Mouse (Mus musculus): ENCODE results near the gene Tmem150b. TPM values are rescaled to one million over a fixed set of nuclear protein-coding genes. Genes with fewer than 3 reads are reported as not detected.

Tmem150b gene
- polyA plus RNA-seq, 1 experiment: 0.04 TPM

DNA sequence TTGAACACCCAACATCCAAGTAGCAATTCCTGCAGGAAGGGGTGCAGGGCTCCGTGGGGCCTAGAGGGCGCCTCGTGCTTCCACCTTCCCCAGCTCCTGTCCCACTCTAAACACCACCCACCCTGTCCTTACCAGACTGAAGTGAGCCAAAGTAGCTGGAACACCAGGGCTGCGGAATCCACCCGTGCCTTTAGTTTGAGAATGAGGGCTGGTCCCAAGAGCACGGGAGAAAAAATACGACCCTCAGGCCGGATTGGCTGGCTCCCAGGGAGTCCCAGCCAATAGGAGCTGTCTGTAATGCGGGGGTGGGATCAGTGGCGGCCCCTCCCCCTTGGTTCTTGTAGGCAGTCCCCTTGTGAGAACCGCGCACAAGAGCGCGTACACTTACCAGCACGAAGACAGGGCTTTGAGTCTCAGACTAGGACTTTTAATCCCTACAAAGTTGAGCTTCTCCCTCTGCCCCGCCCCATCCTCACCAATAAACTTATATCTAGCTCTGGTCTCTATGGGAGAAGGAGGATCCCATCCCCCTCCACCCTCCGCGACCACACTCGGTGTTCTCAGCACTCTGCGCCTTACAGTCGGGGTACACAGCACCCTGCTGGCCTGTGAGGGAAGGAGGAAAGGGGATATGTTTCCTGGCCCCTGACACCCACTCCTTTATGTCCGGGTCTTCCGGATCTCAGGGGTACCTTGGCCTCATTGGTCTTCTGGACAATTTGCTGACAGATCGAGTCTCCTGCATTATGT lies 27.9 kb upstream of the Tmem150b start, which contains the start of gene Cox6b2:
Gene Cox6b2 (minus strand): TSS at position 274 of the 750 bp plus-strand sequence.
- TF ChIP-seq E2F4 (IDR thresholded peaks at IDR 0.05; ENCODE audit: insufficient read depth): no peak
- TF ChIP-seq TCF3 (IDR thresholded peaks at IDR 0.05; ENCODE audit: insufficient read length, low read depth): no peak
- TF ChIP-seq REST (IDR thresholded peaks at IDR 0.05; ENCODE audit: insufficient read depth, insufficient read length): no peak
- TF ChIP-seq CEBPB (IDR thresholded peaks at IDR 0.05; ENCODE audit: insufficient read depth, poor library complexity, severe bottlenecking): no peak
- TF ChIP-seq SRF (IDR thresholded peaks at IDR 0.05; ENCODE audit: control insufficient read depth, insufficient read length, low read depth): no peak
- TF ChIP-seq MYOG (IDR thresholded peaks at IDR 0.05; ENCODE audit: control insufficient read depth in 1 of 3, insufficient read depth in 1 of 3, insufficient read length in 2 of 3, low read depth in 2 of 3): no peak
- TF ChIP-seq POLR2AphosphoS2 (IDR thresholded peaks at IDR 0.05; ENCODE audit: insufficient read length, low read depth): no peak
- no peak for TF ChIP-seq MYOD1 (IDR thresholded peaks at IDR 0.05; ENCODE audit: control insufficient read depth in 1 of 3, insufficient read length in 2 of 3, low read depth in 2 of 3)
- no peak for TF ChIP-seq POLR2A (IDR thresholded peaks at IDR 0.05; ENCODE audit: insufficient read length, low read depth)
- TF ChIP-seq USF1 (IDR thresholded peaks at IDR 0.05; ENCODE audit: low read depth): no peak
- no peak for TF ChIP-seq TCF12 (IDR thresholded peaks at IDR 0.05; ENCODE audit: insufficient read depth, poor library complexity, severe bottlenecking)
- no peak for TF ChIP-seq MAX (IDR thresholded peaks at IDR 0.05; ENCODE audit: low read depth)
- H3K4me3 ChIP-seq: no peak within 1 kb of the TSS

DNA sequence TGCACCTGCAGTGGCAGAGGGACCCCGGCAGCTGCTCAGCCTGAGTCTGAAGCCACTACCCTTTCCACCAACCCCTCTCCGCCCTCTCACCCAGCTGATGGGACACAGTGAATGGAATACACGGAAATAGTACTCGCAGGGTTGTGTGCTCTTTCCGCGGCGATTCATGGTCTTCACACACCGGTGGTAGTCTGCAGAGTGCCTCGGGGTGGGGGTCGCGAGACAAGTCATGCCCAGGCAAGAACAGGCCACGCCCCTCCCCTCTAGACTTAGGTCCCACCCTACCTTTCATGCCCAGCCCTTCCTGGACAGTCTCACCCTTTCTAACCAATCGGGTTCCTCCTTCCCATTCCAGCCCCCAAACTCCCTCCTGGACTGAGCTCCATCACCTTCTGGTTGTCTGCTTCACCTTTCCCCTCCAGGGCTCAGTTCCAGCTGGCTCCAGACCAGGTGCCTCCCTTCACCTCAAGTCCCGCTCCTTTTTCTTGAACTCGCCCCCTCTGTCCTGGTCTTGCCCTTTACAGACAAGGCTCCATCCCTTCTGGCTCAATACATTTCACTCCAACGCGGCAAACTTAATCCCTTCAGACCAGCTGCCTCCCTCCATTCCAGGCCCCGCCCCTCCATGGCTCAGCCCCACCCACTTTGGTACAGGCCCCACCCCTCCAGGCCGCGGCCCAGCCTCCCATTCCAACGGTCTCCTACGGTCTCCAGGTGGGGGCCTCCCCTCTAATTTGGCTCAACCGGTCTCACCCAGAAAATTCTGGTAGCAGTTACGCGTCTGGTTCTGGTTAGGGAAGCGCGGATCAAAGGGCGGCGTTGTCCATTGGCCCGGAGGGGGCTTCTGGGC lies 27.1 kb upstream of the Tmem150b start:
- Histone ChIP-seq H3K4me2 (ENCODE audit: low read depth) (no peak overlapping the region), H3K79me2 (ENCODE audit: control insufficient read depth, insufficient read depth) (no peaks in the 10 kb centered on the region), H3K27me3 (ENCODE audit: control insufficient read depth, insufficient read depth, insufficient read length) (no peaks in the 10 kb centered on the region), H3K36me3 (ENCODE audit: control insufficient read depth, insufficient read depth) (no peaks in the 10 kb centered on the region), H3K4me3 (no peak overlapping the region), H3ac (ENCODE audit: control insufficient read depth, insufficient read length) (no peak overlapping the region)
- TF ChIP-seq TCF3 (IDR thresholded peaks at IDR 0.05; ENCODE audit: insufficient read length, low read depth): no peak
- TF ChIP-seq MYOD1 (IDR thresholded peaks at IDR 0.05; ENCODE audit: control insufficient read depth in 1 of 3, insufficient read length in 2 of 3, low read depth in 2 of 3): no peak
- TF ChIP-seq E2F4 (IDR thresholded peaks at IDR 0.05; ENCODE audit: insufficient read depth): no peak
- TF ChIP-seq MYOG (IDR thresholded peaks at IDR 0.05; ENCODE audit: control insufficient read depth in 1 of 3, insufficient read depth in 1 of 3, insufficient read length in 2 of 3, low read depth in 2 of 3): no peak
- no peak for TF ChIP-seq POLR2AphosphoS2 (IDR thresholded peaks at IDR 0.05; ENCODE audit: insufficient read length, low read depth)
- TF ChIP-seq USF1 (IDR thresholded peaks at IDR 0.05; ENCODE audit: low read depth): no peak

More for the DNA sequence above, 27.9 kb upstream of the Tmem150b start, which contains the start of gene Cox6b2:
- H3K27me3 ChIP-seq (ENCODE audit: control insufficient read depth, insufficient read depth, insufficient read length): no peaks in the 10 kb centered on the region
- no peak within 1 kb of the TSS for H3K4me2 ChIP-seq (ENCODE audit: low read depth)
- no peak within 1 kb of the TSS for H3ac ChIP-seq (ENCODE audit: control insufficient read depth, insufficient read length)
- no peaks in the 10 kb centered on the region for H3K36me3 ChIP-seq (ENCODE audit: control insufficient read depth, insufficient read depth)
- H3K79me2 ChIP-seq (ENCODE audit: control insufficient read depth, insufficient read depth): no peaks in the 10 kb centered on the region

DNA sequence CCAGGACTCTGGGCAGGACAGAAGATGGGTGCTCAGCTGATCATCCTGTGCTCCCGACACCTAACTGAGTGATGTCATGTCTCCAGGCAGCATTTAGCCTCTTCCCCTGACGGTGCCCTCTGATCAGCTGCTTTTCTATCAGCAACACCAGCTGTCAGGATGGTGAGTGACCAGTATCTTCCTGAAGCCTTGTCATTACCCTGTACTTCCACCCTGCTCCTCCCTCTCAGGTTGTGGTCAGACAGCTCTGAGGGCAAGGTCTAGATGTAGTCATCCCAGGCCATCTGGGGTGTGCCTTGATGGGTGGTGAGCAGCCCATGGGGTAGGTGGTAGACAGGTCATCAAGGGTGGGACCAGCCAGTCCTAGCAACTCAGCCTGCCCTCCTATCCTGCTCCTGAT lies 24.1 kb upstream of the Tmem150b start:
- Histone ChIP-seq H3K79me2 (ENCODE audit: control insufficient read depth, insufficient read depth) (no peaks in the 10 kb centered on the region), H3ac (ENCODE audit: control insufficient read depth, insufficient read length) (no peak overlapping the region), H3K4me3 (no peak overlapping the region), H3K27me3 (ENCODE audit: control insufficient read depth, insufficient read depth, insufficient read length) (no peaks in the 10 kb centered on the region), H3K36me3 (ENCODE audit: control insufficient read depth, insufficient read depth) (no peaks in the 10 kb centered on the region), H3K4me2 (ENCODE audit: low read depth) (no peak overlapping the region)
- TF ChIP-seq SRF (IDR thresholded peaks at IDR 0.05; ENCODE audit: control insufficient read depth, insufficient read length, low read depth) (no peak), POLR2A (IDR thresholded peaks at IDR 0.05; ENCODE audit: insufficient read length, low read depth) (no peak), CEBPB (IDR thresholded peaks at IDR 0.05; ENCODE audit: insufficient read depth, poor library complexity, severe bottlenecking) (no peak), REST (IDR thresholded peaks at IDR 0.05; ENCODE audit: insufficient read depth, insufficient read length) (no peak), E2F4 (IDR thresholded peaks at IDR 0.05; ENCODE audit: insufficient read depth) (no peak), TCF3 (IDR thresholded peaks at IDR 0.05; ENCODE audit: insufficient read length, low read depth) (no peak), MYOG (IDR thresholded peaks at IDR 0.05; ENCODE audit: control insufficient read depth in 1 of 3, insufficient read depth in 1 of 3, insufficient read length in 2 of 3, low read depth in 2 of 3) (no peak), MYOD1 (IDR thresholded peaks at IDR 0.05; ENCODE audit: control insufficient read depth in 1 of 3, insufficient read length in 2 of 3, low read depth in 2 of 3) (no peak), TCF12 (IDR thresholded peaks at IDR 0.05; ENCODE audit: insufficient read depth, poor library complexity, severe bottlenecking) (no peak), POLR2AphosphoS2 (IDR thresholded peaks at IDR 0.05; ENCODE audit: insufficient read length, low read depth) (no peak), USF1 (IDR thresholded peaks at IDR 0.05; ENCODE audit: low read depth) (no peak), MAX (IDR thresholded peaks at IDR 0.05; ENCODE audit: low read depth) (no peak)

DNA sequence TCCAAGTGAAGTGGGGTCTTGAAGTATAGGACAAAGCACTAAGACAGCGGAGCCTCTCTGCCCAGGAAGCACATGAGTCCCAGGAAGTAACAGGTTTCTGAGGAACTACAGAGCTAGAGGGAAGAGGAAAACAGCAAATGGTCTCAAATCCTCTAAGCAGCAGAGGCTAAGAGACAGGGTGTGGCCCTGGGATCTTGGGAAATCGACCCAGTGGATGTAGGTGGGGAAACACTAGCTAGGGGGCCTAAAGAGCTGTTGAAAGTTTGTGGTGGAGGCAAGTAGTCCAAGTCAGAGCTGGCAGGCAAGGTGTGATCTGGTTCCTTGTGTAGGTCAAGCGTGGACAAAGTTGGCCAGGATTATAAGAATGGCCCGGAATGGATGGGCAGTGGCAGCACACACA lies 23.3 kb upstream of the Tmem150b start:
- no peaks in the 10 kb centered on the region for H3K79me2 ChIP-seq (ENCODE audit: control insufficient read depth, insufficient read depth)
- no peaks in the 10 kb centered on the region for H3K36me3 ChIP-seq (ENCODE audit: control insufficient read depth, insufficient read depth)
- H3ac ChIP-seq (ENCODE audit: control insufficient read depth, insufficient read length): no peak overlapping the region
- H3K4me2 ChIP-seq (ENCODE audit: low read depth): no peak overlapping the region
- TF ChIP-seq REST (IDR thresholded peaks at IDR 0.05; ENCODE audit: insufficient read depth, insufficient read length) (no peak), POLR2A (IDR thresholded peaks at IDR 0.05; ENCODE audit: insufficient read length, low read depth) (no peak), E2F4 (IDR thresholded peaks at IDR 0.05; ENCODE audit: insufficient read depth) (no peak), CEBPB (IDR thresholded peaks at IDR 0.05; ENCODE audit: insufficient read depth, poor library complexity, severe bottlenecking) (no peak)
- H3K4me3 ChIP-seq: no peak overlapping the region
- H3K27me3 ChIP-seq (ENCODE audit: control insufficient read depth, insufficient read depth, insufficient read length): no peaks in the 10 kb centered on the region
